Mouse (Mus musculus) gastrocnemius, postnatal 25 days (tissue): Measurements from ENCODE around the gene Il4. TPM values are rescaled to one million over a fixed set of nuclear protein-coding genes. Genes with fewer than 3 reads are reported as not detected.
"Not testable (repeated sequence)": the region's sequence is repeated elsewhere in the genome, so short reads cannot be mapped to it uniquely, and the experiment has no call there.

Experiments used
- DNase-seq: peaks from one replicate; pipeline ENCODE4 v3.0.0; 2022
- total RNA-seq, 2 experiments: library from RNA; stranded (reverse); gene quantifications; 1 replicate in 1 of 2; 2 replicates in 1 of 2; pipeline ENCODE4 v1.2.3; 2021

Gene Il4
- total RNA-seq, 2 experiments from 2014 or later, result not detected

DNA sequence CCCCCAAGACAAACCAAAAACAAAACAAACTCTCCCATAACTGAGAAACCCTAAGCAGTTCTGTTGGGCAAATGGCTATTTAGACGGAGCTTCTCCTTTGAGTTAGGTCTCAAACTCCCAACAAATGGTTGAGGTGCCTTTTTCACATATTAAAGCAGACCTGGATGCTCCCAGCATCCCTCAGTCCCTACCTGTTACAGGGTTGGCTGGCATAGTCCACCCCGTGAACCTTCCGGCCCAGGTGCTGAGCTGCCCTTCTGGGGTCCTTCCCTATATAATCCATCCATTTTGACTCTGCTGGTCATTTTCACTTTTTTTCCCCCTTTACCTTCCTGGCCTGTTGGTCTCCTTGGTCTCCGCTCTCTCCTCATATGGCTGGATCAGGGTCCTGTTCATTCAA lies 51.8 kb downstream of the Il4 start:
- no peak for DNase-seq

DNA sequence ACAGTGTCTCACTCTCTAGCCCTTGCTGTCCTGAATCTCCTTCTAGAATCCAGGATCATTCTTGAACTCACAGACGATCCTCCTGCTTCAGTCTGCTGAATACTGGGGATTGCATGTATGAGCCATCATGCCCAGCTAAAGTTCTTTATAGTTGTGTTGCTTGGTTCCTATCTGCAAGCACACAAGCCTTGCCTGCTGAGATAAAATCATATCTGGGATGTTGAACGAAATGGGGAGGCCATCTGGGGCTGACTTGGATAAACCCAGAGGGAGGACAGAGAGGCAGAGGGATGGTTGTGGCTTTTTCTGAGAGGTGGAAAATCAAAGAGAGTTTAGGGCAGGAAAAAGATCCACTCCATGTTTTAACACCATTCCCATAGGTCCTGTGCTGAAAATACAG lies 56.5 kb downstream of the Il4 start:
- DNase-seq, result no peak

DNA sequence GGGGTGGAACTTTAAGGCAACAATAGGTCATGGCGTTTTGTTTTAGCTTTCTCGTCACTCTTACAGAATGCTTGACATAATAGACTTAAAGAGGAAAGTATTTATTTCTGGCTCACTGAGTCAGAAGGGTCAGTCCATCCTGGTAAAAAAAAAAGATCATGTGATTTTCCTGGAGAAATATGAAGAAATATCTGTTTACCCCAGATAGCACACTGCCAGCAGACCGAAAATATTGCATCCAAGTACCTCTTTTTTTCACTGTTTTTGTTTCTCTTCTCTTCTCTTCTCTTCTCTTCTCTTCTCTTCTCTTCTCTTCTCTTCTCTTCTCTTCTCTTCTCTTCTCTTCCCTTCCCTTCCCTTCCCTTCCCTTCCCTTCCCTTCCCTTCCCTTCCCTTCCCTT lies 58.5 kb downstream of the Il4 start:
- not testable (repeated sequence) for DNase-seq

DNA sequence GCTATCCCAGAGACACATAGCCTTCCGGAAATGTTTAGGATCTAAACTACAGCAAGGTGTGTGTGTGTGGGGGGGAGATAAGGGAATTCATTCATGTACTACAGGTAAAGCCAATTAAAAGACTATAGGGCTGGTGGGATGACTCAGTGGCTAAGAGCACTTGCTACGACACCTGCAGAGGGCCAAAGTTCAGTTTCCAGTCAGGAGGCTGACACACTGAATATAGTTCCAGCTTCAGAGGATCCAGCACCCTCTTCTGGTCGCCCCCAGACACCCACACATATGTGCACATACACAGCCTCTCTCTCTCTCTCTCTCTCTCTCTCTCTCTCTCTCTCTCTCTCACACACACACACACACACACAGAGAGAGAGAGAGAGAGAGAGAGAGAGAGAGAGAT lies 60.5 kb downstream of the Il4 start:
- not testable (repeated sequence) for DNase-seq

DNA sequence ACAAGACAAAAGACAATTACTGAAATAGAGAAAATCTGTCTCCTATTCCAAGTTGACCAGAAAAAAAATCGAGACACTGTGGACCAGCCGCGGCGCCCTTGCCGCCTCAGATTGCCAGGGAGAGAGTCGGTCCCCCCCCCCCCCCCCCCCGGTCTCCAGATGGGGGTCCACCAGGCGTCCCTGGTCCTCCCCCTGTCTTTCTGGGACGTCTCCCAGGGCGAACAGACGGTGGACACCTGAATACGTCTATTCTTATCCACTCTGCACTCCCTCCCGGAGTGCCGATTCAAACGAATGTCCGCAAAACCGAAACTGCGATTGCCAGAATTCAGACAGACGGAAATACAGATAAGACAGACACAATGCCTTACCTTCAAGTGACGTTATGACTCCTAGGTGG lies 61.9 kb downstream of the Il4 start:
- DNase-seq, result not testable (repeated sequence)

Other genes with a start within 250 kb of the Il4 start
- not detected for gene Leap2, start 195.5 kb downstream of the Il4 start, total RNA-seq
- 1,000 to 10,000 TPM; 1,448 to 1,479 TPM for gene Uqcrq, start 187.8 kb downstream of the Il4 start, total RNA-seq
- gene Gdf9, start 187.6 kb downstream of the Il4 start, total RNA-seq, result under 1 TPM; 0.20 to 0.54 TPM
- not detected for gene Gm10447, start 161.6 kb downstream of the Il4 start, total RNA-seq
- under 1 TPM; 0.23 to 0.35 TPM for gene Shroom1, start 161.5 kb downstream of the Il4 start, total RNA-seq
- not detected for gene Gm9837, start 148.2 kb downstream of the Il4 start, total RNA-seq
- gene Gm9945, start 138.5 kb downstream of the Il4 start, total RNA-seq, result not detected
- gene Sowaha, start 138.4 kb downstream of the Il4 start, total RNA-seq, result under 1 TPM; 0.08 TPM
- 10 to 100 TPM; 14.5 to 16.8 TPM for gene Sept8, start 99.4 kb downstream of the Il4 start, total RNA-seq
- gene Kif3a, start 51.3 kb downstream of the Il4 start, total RNA-seq, result 1 to 10 TPM; 4.0 to 5.3 TPM
- not detected for gene Il13, start 16.0 kb upstream of the Il4 start, total RNA-seq
- gene Rad50, start 88.7 kb upstream of the Il4 start, total RNA-seq, result 1 to 10 TPM; 4.9 to 5.1 TPM
- gene Il5, start 102.1 kb upstream of the Il4 start, total RNA-seq, result not detected
- gene Irf1, start 151.3 kb upstream of the Il4 start, total RNA-seq, result 1 to 10 TPM; 5.1 to 9.1 TPM
- not detected for gene Gm17334, start 154.5 kb upstream of the Il4 start, total RNA-seq
- gene Gm12216, start 240.6 kb upstream of the Il4 start, total RNA-seq, result 1 to 10 TPM; 2.0 TPM